Mouse (Mus musculus) heart, postnatal 10 days (tissue): ENCODE measurements at regions not wholly inside any gene's neighbourhood (a gene's known extent, or its start where the extent isn't known, plus 50 kb on each side); places are given as distances from the start of the nearest gene placed in this dataset.

ENCODE experiments used
- DNase-seq, 2 experiments: peaks; one replicate each; pipeline ENCODE4 v3.0.0; 2021
- intact Hi-C: fragments of 180-260 bp; cut with DNase I; formaldehyde crosslinking; loops from one replicate; pipeline ENCODE4 v1.15.1; 2025

DNA sequence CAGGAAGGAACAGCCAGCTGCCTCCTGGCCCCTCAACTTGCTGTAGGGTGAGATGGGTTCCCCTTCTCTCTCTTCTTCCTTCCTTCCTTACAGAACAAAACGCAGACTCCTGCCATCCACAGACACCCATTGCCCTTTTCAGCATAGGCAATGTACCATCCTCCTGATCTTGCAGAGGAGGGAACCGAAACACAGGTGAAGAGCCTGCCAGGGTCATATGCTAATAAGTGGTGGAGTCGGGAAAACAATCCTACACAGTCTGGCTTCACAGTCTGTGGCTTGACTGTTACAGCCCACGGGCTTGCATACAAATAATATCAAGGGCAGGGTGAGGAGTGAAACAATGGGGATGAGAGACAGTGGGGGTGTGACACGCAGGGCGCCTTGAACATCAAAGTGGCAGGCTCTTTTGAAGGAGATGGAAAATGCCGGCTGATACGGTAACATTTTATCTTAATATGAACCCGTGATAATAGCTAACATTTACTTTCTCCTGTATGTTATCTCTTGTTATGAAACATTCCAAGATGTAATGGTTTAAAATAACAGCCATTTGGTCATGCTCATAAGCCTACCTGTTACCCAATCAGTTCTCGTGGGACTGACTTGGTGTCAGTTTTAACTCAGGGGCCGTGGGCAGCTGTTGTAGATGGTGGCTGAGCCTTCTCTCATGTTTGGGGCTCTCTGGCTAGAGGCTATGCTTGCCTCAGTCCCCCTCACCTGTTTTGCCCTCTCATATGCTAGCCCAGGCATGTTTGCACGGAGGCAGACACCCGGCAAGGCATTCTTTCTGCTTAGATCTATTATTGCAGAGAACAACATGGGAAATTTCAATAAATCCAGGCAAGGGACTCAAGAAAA, 169.4 kb upstream of the Runx1 start:
- no peak for DNase-seq
- intact Hi-C loops = loop anchor here (10.0 kb wide), 1 partner anchor 281 kb away; no protein-coding TSS in a partner anchor

DNA sequence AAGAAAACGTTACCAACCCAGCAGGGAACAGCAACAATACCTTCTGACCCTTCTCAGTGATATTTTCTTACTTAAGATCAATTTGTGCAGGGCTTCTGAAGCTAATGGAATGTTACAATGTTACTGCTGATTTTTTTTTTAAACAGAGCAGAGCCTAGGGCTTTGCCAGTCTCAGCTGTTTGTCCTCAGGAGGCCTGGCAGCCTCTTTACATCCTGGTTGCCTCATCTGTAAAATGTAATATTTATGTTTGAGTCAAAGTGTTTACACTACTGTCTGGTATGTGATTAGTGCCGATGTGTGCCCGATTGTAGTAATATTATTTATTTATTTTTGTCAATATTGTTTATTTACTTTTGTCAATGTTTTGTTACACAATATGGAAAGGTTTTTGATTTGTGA, 166.9 kb upstream of the Runx1 start:
- intact Hi-C loops = loop anchor here (10.0 kb wide), 1 partner anchor 278 kb away; no protein-coding TSS in a partner anchor
- DNase-seq = no peak

DNA sequence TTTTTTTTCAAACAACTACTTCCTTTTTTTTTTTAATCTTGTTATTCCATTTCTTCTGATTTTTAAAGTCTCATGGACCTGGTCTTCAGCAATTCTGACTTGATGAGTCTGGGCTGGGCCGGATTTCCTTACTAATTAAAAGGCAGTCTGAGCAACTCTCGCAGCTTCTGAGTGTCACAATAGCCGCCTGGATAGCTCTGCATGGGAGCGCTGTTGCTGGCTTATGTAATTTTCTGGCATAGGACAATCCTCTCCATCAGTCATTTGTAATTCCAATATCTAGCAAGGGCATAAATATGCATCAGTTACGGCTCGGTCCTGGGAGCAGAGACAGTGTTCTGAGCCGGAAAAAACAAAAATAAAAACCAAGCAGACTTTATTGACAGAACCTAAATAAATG, 165.5 kb upstream of the Runx1 start:
- intact Hi-C loops = loop anchor here (10.0 kb wide), 1 partner anchor 277 kb away; no protein-coding TSS in a partner anchor
- no peak for DNase-seq

DNA sequence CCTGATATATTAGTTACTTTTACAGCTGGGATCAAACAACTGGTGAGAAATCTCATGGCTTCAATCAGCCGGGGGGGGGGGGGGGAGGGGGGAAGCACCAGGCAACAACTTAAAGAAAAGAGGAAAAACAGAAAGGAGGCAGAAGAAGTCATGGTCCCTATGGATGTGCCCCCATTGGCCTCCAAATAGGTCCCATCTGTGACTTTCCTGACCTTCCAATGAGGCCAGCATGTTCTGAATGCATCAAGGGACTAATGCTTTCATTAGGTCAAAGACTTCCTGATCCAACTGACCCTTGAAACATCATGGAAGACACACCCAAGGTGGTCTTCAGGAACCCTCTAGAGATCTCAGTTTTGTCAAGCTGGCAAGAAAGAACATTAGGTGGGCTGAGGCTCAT, 162.5 kb upstream of the Runx1 start:
- intact Hi-C loops = no loop called here
- no peak for DNase-seq

DNA sequence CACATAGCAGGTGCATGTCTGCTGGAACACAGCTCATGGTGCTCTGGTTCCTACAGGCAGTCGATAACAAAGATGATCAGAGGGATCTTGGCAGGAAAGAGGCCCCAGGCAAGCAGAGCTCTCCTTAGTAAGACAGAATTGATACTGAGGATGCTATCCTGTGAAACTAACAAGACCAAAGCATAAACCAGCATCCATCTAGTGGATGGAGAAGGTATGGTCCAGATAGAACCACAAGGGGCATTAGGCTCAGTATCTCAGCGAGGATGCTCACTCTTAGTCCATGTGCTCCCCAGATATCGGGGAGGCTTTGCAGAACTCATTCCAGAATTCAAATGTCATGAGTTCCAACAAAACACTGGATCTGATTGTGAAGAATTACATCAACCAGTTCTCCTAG, 162.1 kb upstream of the Runx1 start:
- no peak for DNase-seq
- intact Hi-C loops = no loop called here

DNA sequence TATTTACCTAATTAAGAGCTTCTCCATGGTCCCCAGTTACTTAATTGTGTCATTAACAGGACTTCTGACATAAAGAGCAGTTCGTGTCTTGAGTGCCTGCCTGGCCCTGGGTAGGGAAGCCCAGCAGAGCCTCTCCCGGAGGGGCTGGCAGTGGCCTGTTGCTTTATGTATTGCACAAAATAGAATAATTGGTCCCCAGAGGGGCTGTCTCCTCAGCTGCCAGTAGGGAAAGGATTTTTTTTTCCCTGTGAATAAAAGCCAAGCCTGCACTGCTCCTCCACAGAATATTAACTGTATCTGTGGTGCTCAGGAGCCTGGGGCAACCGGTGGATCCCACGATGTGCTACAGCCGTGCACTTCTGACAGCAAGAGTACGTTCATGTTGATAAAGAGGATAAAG, 159.8 kb upstream of the Runx1 start:
- intact Hi-C loops = no loop called here
- no peak for DNase-seq

DNA sequence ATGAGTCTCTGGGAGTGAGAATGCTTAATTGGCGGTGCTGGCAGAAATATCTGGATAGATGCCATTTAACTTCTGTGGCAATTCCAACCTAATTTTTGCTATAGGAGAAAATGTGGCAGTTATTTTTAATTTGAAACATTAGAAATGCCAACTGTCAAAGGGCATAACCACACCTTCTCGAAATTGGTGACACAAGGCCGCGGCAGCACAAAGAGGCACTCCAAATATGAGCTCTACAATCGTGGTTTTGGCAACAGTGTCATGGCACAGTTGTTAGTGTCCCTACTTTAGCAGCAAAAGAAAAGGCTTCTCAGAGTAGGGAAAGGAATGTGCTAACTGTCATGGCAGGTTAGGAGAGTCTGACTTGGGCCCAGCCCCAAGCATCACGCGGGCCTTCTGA, 157.0 kb upstream of the Runx1 start:
- DNase-seq = no peak
- intact Hi-C loops = no loop called here

DNA sequence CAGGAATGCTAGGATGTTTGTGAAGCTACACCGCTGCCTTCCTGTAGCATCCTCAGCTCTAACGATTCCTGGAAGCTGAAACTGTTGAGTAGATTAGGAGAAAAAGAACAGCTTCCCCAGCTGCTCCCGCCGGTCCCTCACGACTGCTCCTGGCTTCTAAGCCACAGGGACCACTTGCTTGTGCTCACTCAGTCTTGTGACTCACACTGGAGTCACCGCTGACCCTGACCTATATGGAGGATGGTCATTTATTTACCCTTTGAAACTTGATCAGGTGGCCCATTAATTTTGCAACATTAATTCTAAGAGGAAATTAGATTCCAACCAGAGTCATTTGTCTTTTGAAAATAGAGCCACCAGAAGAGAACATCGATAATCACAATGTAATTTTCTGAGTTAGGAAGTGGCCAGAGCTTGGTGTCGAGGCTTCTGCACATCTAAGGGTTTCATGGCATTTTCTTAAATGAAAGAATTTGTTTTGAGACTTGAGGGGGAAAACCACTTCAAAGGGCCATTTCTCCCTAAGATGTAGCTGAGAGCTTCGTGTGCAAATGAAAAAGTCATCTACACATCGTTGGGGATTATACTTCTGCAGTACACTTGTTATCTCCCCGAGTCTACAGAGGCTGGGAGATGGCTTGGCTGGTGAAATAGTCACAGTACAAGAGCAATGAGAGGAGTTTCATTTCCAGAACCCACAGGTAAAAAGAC, 153.8 kb upstream of the Runx1 start:
- intact Hi-C loops = no loop called here
- DNase-seq = no peak

DNA sequence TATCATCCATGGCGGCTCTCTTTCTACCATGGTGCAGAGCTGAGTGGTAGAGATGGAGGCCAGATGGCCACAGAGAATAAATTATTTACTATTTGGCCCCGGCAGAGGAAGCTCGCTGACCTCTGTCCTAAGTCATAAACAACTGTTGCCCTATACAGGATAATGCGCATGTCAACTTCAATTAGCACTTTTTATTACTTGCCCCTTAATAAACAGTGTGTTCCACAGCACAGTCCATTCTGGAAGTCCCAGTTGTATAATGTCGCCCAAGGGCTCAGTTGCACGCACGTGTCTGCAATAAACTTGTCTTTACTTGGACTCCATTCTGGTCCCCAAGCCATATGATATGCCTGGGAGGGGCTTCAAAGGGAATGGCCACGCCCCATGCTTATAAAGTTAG, 150.1 kb upstream of the Runx1 start:
- intact Hi-C loops = no loop called here
- no peak for DNase-seq

DNA sequence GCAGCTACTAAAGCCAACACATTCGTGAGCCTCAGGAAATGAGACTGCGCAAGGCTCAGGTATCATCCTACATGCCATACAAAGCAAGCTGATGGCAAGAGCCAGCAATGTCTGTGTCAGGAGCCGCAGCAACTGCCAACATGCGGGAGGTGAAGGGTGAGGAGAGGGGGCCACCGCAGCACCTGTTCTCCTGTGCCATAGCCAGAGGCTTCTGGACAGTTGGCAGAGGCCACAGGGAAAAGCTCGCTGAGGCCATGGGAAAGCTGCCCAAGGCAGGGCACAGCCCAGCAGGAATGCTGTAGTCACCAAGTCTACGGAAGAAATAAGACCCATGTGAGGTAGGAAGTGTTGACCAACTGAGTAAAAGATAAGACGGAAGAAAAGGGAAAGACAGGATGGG, 149.1 kb upstream of the Runx1 start:
- intact Hi-C loops = no loop called here
- no peak for DNase-seq

DNA sequence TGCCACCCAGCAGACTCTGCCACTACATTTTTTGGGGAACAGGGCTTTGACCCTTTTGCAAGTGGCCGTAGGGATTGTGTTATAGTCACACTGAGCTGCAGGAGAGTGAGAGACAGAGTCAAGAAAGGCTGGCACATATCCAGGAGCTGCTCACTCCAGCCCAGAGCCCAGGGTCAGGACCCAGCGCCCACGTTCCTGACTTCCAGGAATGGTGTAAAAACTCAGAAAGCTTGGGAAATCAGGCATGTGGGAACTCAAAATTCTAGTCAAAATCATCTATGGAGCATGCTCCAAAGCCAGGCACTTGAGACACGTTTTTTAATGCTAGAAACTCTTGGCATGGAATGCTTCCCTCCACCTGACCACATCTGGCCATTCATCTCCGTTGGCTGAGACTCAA, 146.7 kb upstream of the Runx1 start:
- DNase-seq = no peak
- intact Hi-C loops = no loop called here

DNA sequence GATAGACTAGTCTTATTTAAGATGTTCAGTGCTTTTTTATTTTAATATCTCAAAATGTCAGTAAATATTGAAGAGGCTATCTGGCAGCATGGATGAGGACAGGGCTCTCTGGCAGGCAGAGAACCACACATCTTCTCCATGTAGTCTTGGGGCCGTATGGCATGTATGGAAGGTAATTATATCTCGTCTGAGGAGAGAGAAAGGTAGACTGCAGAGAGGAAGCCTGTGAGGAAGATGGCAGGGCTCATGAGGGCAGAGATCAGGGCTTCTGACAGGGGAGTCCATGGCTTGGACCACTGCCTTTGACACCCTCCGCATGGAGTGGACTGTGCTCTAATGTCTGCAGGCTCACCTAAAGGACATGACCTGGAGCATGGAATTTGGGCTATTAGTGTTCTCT, 146.0 kb upstream of the Runx1 start:
- DNase-seq = no peak
- intact Hi-C loops = no loop called here

DNA sequence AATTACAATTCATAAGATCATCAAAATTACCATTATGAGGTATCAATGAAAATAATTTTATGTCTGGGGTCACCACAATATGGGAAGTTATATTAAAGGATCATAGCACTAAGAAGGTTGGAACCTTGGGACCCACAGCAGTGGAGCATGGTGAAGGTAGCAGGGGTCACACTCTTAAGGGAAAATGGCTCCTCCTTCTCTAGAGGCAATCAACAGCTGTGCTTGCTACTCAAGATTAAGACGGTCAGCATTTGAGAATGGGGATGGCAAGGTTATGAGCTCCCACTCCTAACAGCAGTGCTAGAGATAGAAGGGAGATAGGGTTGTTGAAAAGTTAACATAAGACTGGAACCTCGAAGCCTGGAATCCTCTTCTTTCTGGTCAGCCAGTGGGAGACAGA, 144.6 kb upstream of the Runx1 start:
- intact Hi-C loops = no loop called here
- DNase-seq = no peak

DNA sequence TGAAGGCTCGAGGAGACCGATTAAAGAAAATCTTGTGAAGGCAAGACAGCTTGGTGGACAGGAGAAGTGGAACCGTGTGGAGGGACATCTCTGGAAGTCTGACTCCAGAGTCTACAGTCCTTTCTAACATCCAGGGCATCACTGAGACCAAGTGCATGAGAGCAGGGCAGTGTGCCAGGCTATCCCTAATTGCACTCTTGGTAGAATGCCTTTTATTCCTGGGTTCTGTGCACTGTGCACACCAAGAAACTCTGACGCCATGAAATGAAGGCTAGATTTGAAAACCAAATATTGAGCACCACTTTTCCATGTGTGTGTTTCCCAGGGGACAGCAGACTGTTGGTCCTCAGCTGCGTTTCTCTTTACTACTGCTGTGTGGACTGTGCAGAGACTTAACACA, 143.1 kb upstream of the Runx1 start:
- intact Hi-C loops = no loop called here
- DNase-seq = no peak

DNA sequence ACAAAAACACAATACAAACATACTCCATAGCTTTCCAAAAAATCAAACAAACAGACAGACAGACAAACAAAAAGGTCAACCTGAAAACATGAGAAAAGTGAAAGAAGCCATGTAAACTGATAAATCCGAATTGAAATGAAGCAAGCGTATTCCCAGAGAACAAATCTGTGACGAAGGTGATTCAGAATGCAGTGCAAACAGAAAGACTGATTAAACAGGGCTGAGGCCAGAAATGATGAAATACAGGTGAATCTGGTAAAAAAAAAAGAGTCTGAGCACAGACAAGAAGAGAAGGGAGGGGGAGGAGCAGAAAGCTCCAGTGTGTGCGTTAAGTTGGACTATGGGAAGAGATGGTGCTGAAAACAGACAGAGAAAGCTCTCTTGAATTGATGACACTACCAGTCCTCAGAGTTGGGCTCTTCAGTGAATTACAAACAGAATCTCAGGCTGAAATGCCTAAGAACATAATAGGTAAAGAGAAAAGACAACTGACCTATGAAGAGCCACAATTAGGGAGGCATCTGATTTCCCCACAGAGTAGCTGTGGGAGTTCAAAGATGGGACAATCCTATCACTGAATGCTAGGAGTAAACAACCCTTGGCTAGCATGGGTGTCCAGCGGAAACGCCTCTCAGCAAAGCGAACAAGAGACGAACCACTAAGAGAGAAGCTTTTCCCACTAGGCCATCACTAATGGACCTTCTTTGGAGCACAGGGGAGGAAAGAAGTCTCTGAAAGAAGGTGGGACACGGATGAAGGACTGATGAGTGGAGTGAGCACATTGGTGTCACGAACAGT, 140.3 kb upstream of the Runx1 start:
- intact Hi-C loops = no loop called here
- DNase-seq = no peak

DNA sequence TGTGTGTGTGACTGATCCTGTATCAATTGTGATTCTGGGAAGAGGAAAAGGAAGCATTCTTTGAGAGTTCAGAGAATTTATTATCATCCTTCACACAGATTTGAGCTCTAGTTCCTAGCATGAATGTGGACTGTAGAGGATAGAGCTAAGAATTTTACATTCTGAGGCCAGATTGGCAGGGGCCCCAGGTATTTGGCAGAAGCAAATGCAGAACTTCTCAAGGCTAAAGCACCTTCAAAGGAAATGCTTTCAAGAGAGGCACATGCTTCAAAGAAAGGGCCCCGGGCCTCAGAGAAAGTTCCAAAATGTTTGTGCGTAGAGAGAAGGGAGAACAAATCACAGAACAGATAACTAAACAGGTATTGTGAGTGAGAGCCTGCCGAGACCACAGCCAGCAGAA, 139.7 kb upstream of the Runx1 start:
- DNase-seq = no peak
- intact Hi-C loops = no loop called here

DNA sequence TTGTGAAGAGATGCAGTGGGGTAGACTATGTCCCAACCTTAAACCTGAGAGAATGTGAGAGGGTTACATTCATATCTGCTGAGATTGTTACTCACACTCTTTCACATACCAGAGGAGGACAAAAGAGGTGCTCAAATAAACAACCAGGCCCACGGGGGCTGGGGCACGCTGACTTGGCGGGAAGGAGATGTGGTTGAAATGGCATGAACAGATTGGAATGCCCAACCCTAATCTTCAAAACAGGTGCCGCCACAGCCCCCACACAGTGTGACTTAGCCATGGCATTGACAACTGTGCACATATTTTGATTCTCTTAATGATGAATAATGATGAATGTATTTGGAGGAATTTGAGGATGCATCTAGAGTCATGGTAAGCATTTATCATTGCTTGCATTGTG, 137.6 kb upstream of the Runx1 start:
- intact Hi-C loops = no loop called here
- DNase-seq = no peak

DNA sequence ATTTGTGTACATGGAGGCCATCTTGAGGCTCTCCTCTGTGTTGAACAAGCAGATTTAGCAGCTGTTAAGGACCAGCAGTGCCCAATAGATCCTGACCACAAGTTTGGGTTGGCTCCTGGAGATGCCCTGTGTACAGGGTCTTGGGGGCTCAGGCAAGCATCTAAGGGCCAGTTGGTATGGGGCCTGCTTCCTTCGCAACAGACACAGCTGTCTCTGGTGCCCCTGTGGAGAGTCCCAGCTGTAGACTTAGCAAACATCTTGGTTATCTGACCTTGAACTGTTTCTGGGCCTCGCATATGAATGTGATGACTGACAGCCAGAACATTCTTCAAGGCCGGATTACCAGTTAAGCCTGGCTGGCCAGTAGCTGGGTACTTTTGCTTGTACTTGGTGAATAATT, 135.4 kb upstream of the Runx1 start:
- intact Hi-C loops = no loop called here
- DNase-seq = no peak

DNA sequence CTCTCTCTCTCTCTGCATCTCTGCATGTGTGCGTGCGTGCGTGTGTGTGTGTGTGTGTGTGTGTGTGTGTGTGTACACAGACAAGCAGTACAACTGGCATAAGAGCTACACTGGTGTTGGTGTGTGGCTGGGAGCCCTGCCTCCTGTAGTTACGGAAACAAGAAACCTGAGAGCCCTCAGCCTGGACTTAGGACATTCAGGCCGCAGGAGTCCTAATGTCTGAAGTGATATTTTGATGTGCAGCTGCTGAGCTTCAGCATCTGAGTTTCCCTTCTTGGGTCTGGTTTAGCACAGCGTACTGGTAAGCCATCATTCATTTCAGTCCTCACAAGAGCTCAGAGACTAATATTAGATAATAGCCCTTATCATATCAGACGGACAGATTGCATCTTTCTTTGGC, 134.8 kb upstream of the Runx1 start:
- no peak for DNase-seq
- intact Hi-C loops = no loop called here

DNA sequence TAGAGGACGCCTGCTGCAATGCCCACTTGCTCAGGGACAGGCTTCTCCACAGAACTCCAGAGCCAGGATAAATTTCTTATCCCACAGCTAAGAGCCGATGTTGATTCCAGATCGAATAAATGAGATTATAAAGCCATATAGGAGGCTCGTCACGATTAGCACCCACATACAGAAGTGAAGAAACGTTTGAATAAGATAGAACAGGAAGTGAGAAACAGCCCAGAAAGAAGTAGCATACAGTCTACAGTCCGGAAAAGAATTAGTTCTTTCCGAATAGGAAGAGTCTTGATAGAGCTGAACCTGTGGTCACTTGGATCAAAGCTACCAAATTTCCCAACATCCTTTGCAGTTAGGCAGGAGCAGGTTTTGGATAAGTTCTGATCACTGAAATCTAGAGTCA, 133.0 kb upstream of the Runx1 start:
- intact Hi-C loops = no loop called here
- no peak for DNase-seq

DNA sequence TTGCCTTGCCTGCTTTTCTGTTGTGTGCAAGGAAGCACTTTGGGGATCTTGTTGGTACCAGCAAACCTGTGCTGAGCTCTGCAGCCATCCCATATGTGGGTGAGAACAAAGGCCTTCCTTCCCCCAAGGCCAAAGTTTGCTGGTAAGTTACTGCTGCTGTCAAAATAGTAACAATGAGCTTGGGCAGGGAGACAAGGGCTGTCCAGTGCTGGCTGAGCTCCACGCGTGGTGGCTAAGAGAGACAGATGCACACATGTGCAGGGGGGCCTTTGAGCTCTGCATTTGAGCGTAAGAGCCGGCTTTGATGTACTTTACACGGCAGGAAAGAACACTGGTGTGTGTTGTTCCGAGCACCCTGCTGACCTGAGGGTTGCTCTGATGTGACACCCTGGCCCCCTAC, 132.2 kb upstream of the Runx1 start:
- intact Hi-C loops = no loop called here
- DNase-seq = peak in 1 of 2 experiments; percentile 48

DNA sequence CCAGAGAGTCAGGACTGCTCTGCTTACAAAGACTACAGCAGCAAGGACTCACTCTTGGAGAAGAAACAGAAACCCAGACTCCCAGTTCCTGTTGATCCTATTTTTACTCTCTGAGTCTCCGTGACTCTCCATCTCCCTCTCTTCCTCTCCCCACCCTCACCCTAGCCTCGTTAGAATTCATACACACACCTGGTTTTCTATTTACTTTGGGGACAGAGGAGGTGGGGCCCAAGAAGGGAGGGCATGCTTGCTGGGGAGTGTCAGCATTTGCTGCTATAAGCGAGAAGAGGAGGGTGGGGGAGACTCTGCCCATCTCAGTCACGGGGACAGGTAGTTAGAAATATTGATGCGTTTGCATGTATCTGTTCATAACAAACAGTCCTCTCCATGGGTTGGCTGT, 129.6 kb upstream of the Runx1 start:
- intact Hi-C loops = no loop called here
- DNase-seq = no peak
